Mouse (Mus musculus) regulatory T cell (primary cell): Measurements from ENCODE around the gene Syt9.

ENCODE experiments used
- in situ Hi-C: fragments of 300-600 bp; cut with MboI, MseI; formaldehyde crosslinking; loops from one replicate; pipeline ENCODE4 v1.15.1; 2025; ENCODE audit warnings: high pct_unique_total_duplicates

The Syt9 gene

DNA sequence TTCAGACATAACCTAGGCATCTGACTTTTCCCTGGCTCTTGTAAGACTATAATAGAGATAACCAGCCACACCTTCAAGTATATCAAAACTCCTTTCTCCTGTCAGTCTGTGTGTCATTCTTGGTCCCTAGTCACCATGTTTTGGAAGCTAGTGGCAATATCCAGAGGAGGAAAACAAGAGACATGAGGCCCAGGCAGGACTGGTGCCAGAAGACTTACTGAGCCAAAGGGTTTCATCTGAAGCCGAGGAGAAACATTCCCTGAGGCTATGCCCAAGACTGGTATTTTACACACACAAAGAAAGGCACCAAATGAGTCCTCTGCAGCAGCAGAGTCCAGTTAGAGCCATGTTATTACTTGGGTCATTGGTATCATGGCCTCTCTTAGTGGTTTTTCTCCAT is 174.5 kb downstream of the Syt9 start:
- in situ Hi-C loops, result no loop called here

DNA sequence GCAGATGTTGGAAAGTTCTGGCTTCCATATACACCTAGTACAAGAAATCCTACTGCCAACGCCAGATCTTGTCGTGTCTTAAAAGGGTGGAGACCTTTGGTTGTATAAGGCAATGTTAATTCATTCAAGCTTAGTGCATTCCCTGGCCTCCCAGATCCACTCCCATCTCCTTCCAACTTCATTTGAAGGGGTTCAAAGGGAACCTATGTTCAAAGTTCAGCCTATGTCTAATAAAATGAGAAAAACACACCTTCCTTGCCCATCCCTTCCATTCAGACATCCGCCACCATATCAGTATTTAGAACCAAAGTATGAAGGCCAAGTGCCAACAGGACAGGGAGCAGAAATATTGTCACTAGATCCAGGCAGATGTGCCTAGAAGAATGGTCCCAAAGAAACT is 177.3 kb downstream of the Syt9 start:
- in situ Hi-C loops, result no loop called here

GRCm38 (mm10) chr7:107553461-107553860 is 182.9 kb downstream of the Syt9 start:
- in situ Hi-C loops, result no loop called here

DNA sequence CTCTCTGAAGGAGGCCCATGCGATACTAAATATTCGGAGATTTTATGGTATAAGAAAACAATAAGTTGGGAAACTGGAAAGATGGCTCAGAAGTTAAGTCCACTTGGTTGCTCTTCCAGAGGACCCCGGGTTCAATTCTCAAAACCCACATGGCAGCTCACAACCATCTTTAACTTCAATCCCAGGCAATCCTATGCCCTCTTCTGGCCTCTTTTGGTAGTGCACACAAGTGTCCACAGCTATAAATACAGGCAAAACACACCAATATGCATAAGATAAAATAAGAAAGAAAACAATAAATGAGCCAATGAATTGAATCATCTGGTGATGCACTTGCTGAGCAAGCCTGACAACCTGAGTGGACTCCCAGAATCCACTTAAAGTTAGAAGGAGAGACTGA is 185.4 kb downstream of the Syt9 start:
- in situ Hi-C loops, result no loop called here

- in situ Hi-C loops, result no loop called here
Measured at GRCm38 (mm10) chr7:107560675-107561074, 190.1 kb downstream of the Syt9 start.

DNA sequence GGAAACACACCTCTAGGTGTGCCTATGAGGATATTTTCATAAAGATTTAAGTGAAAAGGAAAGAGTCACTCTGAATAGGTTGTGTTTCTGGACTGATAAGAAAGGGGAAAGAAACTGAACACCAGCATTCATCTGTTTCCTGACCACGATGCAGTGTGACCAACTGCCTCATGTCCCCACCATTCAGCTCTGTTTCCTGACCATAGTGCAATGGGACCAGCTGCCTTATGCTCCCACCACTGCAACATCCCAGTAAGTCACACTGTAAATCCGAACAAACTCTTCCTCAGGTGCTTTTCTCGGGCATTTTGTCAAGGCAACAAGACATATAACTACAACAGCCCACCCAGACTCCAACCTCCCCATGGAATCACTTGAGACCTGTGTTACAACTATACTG is 191.1 kb downstream of the Syt9 start:
- in situ Hi-C loops, result no loop called here

DNA sequence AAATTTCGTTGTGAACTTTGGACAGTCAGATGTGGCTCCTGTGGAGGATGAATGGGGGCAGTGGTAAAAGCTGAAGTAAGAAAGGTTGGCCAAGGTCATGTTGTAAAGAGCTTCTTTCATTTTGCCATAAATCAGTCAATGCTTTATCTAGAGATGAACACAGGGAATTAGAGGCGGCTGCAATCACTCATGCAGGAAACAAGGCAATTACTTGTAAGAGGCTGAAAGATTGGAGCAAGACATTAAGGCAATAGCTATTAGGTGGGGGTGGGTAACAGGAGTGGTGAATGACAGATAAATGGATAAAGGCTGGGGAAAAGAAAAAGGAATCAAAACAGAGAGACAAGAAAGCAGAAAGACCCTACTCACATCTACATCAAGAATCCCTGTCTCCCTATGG is 193.2 kb downstream of the Syt9 start:
- in situ Hi-C loops, result no loop called here

GRCm38 (mm10) chr7:107567261-107567671 is 196.7 kb downstream of the Syt9 start, which contains the start of gene Olfml1:
Olfml1 (plus strand) TSS chr7:107567446.
- in situ Hi-C loops, result no loop called here

- in situ Hi-C loops, result no loop called here
Measured at GRCm38 (mm10) chr7:107567674-107568073, 197.1 kb downstream of the Syt9 start.

DNA sequence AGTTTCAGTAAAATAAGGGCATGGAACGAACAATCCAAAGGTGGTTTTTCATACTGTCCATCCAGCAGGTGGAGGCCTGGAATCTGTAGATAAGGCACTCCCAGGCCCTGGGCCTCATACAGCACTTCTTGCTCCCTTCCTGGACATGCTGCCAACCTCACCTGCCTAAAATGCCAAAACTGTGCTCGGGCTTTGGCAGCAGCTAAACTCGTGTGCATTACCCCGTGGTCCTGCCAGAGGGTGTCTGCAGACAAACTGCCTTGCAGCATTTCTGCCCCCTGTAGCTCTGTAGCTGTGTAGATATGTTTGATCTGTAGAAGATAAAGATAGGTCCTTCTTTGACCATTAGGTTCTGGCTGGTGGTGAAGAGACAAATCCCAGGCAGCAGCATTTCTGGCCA is 198.4 kb downstream of the Syt9 start:
- in situ Hi-C loops, result no loop called here

DNA sequence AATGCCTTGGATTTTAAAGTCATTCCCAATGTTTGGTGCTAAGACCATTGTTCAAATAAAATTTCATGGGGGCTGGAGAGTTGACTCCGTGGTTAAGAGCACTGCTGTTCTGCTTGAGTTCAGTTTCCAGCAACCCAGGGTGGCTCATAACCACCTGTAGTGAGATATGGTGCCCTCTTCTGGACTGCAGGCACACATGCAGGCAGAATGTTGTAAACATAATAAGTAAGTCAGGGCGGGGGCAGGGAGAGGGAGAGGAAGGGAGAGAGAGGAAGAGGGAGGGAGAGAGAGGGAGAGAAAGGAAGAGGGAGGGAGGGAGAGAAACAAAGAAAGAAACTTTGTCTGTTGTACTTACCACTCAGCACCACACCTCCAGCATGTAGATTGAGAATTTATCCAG is 203.3 kb downstream of the Syt9 start:
- in situ Hi-C loops, result no loop called here

- in situ Hi-C loops, result no loop called here
Measured at GRCm38 (mm10) chr7:107574276-107574675, 203.7 kb downstream of the Syt9 start.

GRCm38 (mm10) chr7:107592641-107593040 is 222.1 kb downstream of the Syt9 start:
- in situ Hi-C loops, result no loop called here

GRCm38 (mm10) chr7:107593904-107594303 is 223.4 kb downstream of the Syt9 start:
- in situ Hi-C loops, result no loop called here

- in situ Hi-C loops, result no loop called here
Measured at GRCm38 (mm10) chr7:107594325-107594856, 223.9 kb downstream of the Syt9 start.

DNA sequence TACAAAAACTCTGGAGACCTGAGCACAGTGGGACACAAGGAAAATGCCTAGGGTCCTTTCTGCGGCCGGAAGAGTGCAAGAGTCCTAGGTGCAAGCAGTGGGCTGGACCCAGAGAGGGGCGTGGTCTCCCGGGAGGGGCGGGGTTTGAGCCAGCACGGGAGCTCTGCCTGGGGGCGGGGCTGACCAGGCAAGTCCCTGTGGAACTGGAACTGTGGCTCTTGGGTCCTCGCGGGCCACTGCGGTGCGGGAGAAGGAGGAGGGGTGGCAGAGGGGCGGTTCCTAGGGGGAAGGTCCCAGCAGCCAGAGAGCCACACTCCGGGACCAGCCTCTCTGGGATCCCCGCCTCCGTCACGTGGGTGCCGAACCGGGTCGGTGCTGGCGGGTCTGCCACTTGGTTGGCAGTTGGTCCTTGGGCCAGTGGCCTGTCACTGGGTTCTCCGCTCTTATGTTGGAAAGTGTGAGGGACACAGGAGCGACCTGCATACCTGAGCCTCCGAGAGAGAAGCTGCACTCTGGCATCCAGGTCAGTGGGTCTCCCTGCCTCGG is 224.4 kb downstream of the Syt9 start, which contains the start of gene Ppfibp2:
Ppfibp2 (plus strand) TSS at position 351 of the 546 bp plus-strand sequence.
- in situ Hi-C loops, result no loop called here

DNA sequence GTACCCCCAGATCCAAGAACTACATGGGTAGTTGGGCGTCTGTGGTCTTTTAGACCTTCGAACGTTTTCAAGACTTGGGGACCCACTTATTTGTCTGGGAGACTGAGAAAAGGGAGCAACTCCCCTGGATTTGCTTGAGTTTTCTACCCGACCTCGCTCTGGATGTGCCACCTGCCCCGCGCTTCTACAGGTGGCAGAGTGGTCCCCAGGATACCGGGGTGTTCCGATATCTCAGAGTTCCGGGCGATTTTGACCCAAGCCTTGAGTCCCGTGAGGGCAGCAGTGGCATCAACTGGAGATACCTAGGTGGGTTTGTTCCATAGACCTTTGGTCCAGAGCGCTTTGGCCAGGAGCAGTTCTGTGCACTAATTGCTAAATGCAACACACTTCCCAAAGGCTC is 224.9 kb downstream of the Syt9 start:
- in situ Hi-C loops, result no loop called here

- in situ Hi-C loops, result no loop called here
Measured at GRCm38 (mm10) chr7:107596753-107597152, 226.2 kb downstream of the Syt9 start.

DNA sequence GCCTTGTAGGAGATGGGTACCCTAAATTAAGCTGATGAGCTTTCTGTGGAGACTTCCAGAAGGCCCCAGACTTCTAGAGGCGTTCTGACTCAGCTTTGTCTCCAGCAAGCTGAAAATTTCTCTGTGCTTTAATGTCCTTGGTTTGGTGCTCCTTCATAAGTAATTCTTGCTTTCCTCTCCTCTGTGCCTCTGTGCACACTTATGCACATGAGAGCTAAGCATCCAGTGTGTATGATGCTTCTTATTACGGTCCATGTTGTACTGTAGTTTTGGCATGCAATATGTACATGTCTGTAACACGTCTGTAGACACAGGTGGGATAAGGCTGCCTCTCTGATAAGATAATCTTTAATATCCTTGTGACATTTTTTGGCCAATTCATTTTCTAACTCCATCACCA is 227.4 kb downstream of the Syt9 start:
- in situ Hi-C loops, result no loop called here
